Mouse (Mus musculus) layer of hippocampus, adult 18-20 months (tissue): ENCODE data around the gene Tigd2. TPM values are rescaled to one million over a fixed set of nuclear protein-coding genes. Genes with fewer than 3 reads are reported as not detected.
A peak's percentile ranks its signal among the peaks of the same experiment; 100 is the strongest.
"Not testable (repeated sequence)": the region's sequence is repeated elsewhere in the genome, so short reads cannot be mapped to it uniquely, and the experiment has no call there.

Source experiments
- DNase-seq, 2 experiments: peaks; one replicate each; pipeline ENCODE4 v3.0.0; 2022; ENCODE audit warnings: low spot score in 2 of 2
- long read RNA-seq: library from polyadenylated mRNA; stranded (forward); transcript quantifications from one replicate; pipeline ENCODE4 v2.0.0, GENCODE M21; 2021
- total RNA-seq, 2 experiments: library from RNA; stranded (reverse); gene quantifications; 2 replicates each; pipeline ENCODE4 v1.2.3; 2021

Gene Tigd2
- total RNA-seq = 10 to 100 TPM; 16.3 TPM
- long read RNA-seq, transcript Tigd2-201 (2 exons, 3,007 nt) = major isoform, 14 of 15 reads
- long read RNA-seq, partial matches to known transcripts = 0 of 15 reads
- long read RNA-seq, other reads (novel, unspliced or antisense) = 1 of 15 reads

GRCm38 (mm10) chr6:59208685-59209298, at the start of gene Tigd2:
Gene Tigd2, plus strand, starts transcription at chr6:59208870.
- DNase-seq = peak; percentile 84 to 95

GRCm38 (mm10) chr6:59161801-59162478, 46.7 kb upstream of the Tigd2 start:
- DNase-seq = no peak

DNA sequence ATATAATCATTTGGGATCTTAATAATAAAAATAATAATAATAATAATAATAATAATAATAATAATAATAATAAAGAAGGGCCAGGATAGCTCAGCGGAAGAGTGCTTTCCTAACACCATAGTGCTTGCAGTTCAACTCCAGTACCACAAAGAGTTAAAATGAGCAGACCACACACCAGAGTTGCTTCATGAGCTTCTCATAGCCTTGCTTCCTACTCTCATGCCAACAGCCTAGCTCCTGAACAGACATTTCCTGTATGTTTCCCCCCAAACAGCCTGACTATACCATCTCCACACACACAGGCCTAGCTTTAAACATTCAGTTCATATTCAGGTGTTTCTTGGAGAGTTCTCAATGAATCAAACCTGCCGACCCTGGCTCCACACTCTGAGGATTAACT, 45.8 kb upstream of the Tigd2 start:
- no peak for DNase-seq

- DNase-seq = no peak
Measured at GRCm38 (mm10) chr6:59163407-59163806, 45.3 kb upstream of the Tigd2 start.

DNA sequence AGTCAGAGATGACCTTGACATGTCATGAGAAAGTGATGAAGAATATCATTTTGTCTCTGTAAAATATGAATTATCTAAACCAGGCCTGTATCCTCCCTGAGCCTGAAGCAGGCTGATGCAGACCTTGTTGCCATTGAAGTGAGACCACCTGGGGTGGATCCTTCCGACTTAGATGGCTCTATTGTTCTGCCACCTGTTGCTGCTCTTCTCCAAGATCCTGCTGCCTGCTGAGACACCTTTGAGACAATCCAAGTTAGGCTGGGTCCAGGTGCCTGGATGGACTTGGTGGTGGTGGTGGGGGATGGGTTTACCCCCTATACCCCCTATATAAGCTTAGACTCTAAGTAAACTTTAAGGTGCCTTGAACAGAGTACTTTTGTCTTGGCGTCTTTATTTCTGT, 39.7 kb upstream of the Tigd2 start:
- no peak for DNase-seq

GRCm38 (mm10) chr6:59171230-59171629, 37.4 kb upstream of the Tigd2 start:
- DNase-seq = no peak

- DNase-seq = no peak
Measured at GRCm38 (mm10) chr6:59173940-59174339, 34.7 kb upstream of the Tigd2 start.

DNA sequence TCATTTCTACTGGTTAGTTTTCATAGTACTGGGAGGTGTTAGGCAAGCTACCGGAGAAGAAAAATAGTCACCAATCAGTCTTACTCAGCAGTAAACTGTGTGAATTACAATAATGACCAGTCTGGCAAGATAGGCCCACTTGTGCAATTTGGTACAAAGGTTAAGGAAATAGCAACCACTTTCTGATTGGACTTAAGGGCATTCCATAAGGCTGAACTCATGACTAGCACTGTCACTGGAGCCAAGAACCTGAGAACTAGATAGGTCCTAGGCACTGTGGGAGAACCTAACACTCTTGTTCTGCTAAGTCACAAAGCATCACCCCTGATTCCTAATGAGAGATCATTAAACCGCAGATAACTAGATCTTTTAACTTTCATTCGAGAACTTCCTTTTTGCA, 30.6 kb upstream of the Tigd2 start:
- DNase-seq = no peak

GRCm38 (mm10) chr6:59180376-59180996, 28.2 kb upstream of the Tigd2 start:
- DNase-seq = peak; percentile 28 to 87

GRCm38 (mm10) chr6:59185010-59185699, 23.5 kb upstream of the Tigd2 start:
- peak in 1 of 2 experiments; percentile 51 for DNase-seq

DNA sequence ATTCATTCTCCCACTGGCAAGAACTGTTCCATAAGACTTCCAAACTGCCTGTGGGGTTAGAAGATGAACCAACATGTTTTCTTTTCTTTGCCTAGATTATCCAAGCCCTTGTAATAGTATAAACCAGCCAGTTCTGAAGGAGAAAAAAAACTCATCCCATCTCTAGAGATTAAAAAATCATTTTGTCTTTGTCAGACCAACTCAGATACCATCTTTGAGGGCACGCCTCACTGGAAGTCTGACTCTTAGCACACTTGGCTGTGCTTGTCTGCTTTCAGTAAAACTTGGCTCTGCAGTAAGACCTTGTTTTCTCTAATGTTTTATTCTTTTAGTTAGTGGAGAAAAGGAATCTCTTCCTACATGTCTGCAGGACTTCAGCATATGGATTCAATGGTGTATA, 18.7 kb upstream of the Tigd2 start:
- no peak for DNase-seq

DNA sequence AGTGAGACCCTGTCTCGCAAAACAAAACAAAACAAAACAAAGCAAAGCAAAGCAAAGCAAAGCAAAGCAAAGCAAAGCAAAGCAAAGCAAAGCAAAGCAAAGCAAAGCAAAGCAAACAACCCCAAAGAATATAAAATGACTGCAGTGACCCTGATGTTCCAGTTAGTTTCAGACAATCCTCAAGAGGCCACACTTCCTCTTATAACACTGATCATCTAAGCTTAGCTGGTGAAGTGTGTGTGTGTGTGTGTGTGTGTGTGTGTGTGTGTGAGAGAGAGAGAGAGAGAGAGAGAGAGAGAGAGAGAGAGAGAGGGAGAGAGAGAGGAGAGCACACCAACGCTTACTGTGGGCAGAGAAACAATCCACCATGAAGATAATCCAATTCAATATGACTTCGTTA, 14.2 kb upstream of the Tigd2 start:
- not testable (repeated sequence) for DNase-seq

GRCm38 (mm10) chr6:59195849-59196635, 12.6 kb upstream of the Tigd2 start:
- DNase-seq = no peak

- peak in 1 of 2 experiments; percentile 24 for DNase-seq
Measured at GRCm38 (mm10) chr6:59196746-59197145, 11.9 kb upstream of the Tigd2 start.

- no peak for DNase-seq
Measured at GRCm38 (mm10) chr6:59198356-59198755, 10.3 kb upstream of the Tigd2 start.

GRCm38 (mm10) chr6:59199021-59199420, 9.6 kb upstream of the Tigd2 start:
- no peak for DNase-seq

GRCm38 (mm10) chr6:59207561-59207960, 1.1 kb upstream of the Tigd2 start:
- no peak for DNase-seq

DNA sequence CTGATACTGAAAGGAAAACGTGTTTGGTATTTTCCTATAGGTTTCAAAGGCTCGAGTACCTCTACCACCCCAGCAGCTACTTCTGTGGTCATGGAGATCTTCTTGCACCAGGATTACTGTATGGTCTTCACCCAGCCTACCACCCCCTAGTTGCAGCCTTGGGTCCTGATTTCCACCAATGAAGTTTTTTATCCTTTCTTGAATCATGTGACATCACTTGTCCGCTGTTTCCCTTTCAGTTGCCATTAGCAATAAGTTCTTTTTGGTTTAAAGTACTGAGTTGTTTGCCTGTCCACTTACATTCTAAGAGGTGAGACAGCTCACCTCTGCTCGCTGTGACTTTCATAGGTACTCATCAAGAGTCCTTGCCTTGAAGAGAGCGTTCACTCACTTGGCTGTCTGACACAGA, 633 bp downstream of the Tigd2 start:
- peak in 1 of 2 experiments; percentile 64 for DNase-seq

DNA sequence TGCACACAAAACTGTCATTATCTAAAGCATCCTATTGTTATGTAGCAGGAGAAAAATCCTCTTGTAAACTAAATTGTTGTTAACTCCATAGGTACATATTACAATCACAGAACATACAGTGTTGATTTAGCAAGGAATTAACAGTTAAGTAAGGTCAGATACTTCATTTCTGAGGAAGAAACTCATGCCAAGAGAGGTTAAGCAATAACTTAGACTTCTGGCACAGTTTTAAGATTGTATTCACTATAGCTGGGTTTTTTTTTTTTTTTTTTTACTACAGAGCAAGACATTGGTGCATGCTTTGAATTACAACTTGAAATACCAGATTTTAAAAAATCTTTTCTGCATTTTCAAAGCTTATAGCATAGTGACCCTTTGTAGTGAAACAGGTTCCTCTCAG, 24.5 kb downstream of the Tigd2 start:
- no peak for DNase-seq

- no peak for DNase-seq
Measured at GRCm38 (mm10) chr6:59233651-59234050, 25.0 kb downstream of the Tigd2 start.

- DNase-seq = peak in 1 of 2 experiments; percentile 81
Measured at GRCm38 (mm10) chr6:59249675-59250074, 41.0 kb downstream of the Tigd2 start.
